Mouse (Mus musculus): ENCODE results near the gene Taldo1.

GRCm38 (mm10) chr7:141356971-141357370, 35.0 kb upstream of the Taldo1 start:
- no peak for TF ChIP-seq CTCF (IDR thresholded peaks at IDR 0.05; ENCODE audit: low read depth, low read length)
- no peak for TF ChIP-seq POLR2A (IDR thresholded peaks at IDR 0.05; ENCODE audit: insufficient read depth, low read length)
- no peak for TF ChIP-seq EP300 (IDR thresholded peaks at IDR 0.05; ENCODE audit: insufficient read depth, low read depth, low read length)
